Mouse (Mus musculus): ENCODE measurements around the gene Mpig6b.

DNA sequence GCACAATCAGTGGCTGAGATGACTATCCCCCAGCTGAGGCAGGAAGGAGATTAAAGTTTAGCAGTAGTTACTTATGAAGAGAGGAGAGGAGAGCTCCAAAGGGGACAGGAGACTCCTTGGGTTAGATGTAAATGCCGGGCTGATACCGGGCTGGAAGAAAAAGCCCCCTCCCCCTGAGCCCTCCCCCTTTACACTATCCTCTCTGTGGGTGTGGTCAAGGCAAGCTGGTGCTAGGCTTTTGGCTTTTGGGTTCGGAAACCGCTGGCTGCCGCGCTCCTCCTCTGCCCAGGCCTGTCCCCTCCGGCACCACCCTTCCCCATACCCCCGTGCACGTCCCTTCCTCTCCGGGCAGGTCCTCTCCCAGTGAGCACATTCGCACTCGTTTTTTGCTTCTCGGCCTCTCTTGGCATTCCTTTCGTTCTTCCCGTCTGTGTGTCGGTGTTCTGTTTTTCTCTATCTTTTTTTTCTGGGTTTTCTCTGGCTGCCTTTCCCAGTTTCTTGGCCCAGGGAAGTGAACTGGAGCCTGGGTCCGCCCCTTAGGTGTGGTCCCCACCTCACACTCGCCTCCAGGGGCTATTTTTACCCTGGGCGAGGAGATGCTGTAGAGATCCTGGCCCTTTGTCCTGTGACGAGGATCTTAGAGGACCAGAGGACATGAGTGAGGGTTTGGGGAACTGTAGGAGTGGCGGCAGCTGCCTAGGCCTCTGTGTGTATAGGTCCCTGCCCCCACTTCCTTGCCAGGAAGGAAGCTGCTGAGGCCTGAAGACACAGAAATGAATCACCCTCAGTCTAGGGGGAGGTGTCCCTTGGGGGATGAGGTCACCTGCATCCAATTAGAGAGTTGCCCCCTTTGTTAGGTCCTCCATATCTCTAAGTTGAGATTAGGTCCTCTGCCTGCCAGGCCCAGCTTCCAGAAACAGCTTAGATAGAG, 14.6 kb downstream of the Mpig6b start:
- no peak for TF ChIP-seq GATA1 (IDR thresholded peaks at IDR 0.05; ENCODE audit: borderline replicate concordance, low read length)
- no peak for TF ChIP-seq FLI1 (IDR thresholded peaks at IDR 0.05; ENCODE audit: low read length)

All from megakaryocyte, embryonic 14.5 days (primary cell).